Mouse (Mus musculus) urinary bladder, postnatal 25 days (tissue): Measurements from ENCODE around the gene Krt86.

ENCODE experiments used
- DNase-seq: peaks from one replicate; pipeline ENCODE4 v3.0.0; 2022; ENCODE audit warnings: low spot score

Krt86 gene

DNA sequence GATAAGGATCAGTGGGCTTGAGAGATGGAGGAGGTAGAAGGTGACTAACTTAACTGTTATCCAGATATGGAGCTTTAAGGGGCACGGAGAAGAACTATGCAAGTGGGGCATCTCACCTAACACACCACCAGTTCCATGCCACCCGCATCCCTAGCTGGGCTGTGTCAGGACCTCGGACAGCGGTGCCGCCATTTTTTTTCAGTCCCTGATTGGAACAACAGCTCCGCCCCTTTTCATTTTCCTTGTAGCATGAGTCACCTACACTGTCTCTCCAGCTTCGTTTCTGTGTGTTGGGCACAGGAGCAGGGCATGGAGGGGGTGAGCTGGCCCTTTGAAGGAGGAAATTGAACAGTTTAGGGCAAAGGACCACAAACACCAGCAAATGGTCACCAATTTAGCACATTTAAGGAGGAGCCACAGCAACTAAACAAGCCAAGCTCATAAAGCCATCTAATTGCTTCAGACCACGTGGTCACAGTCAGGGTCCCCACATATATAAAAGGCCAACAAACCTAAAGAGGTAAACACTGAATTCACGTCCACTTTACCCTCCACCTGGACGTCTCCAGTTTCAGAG lies at the start of gene Krt86:
Krt86 (plus strand) TSS at position 527 of the 577 bp plus-strand sequence.
- peak; percentile 41 for DNase-seq

DNA sequence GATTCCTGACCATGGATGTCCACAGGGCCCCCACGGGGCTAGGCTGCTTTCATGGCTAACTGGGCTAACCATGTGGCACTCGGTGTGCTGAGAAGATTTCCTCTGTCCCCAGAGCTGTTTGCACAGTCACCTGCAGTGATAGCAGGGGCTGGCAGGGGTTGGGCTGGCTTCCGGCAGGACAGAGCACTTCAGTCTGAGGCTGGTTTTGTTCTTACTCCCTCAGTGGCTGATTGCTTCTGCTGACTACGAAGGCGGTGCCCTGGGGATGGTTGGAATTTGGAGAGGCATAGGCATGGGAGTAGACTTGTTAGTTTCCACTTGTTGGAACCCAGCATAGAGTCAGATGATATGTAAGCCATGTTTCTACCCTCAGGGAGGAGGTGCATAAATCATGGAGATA lies 48.4 kb upstream of the Krt86 start:
- no peak for DNase-seq

DNA sequence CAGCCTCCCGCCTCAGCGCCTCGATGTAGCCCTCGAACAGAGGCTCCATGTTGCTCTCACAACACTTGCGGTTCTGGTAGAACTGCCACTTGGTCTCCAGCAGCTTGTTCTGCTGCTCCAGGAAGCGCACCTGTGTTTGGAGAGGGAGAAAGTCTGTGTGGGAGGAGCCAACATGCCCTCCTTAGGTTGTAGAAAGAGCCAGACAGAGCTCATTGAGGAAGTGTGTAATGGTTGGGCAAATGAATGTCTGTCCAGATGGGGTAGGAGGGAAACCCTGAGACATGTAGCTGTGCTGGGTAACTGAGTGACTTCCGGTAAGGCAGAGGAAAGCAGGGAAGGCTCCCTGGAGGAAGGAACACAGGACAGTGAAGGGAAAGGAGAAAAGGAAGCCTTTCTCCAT lies 36.7 kb upstream of the Krt86 start:
- DNase-seq, result no peak

DNA sequence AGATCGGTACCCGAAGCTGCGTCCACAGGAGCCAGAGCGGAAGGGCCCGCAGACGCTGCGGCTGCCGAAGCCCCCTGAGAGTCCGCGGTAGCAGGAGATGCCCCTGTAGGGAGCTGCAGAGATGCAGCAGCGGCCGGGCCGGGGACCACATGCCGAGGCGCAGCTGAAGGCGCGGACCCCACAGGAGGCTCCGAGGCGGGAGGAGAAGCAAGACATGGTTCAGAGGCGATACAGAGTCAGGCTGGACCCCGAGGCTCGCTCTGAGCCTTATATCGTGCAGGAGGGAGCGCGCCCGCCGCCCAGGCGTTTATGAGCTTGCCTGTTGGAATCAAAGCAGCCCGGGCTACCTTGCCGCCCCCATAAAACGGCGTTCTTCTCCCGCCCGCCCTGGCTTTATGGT lies 34.7 kb upstream of the Krt86 start, which contains the start of gene Krt87:
Krt87 (minus strand) TSS at position 250 of the 400 bp plus-strand sequence.
- DNase-seq, result no peak

DNA sequence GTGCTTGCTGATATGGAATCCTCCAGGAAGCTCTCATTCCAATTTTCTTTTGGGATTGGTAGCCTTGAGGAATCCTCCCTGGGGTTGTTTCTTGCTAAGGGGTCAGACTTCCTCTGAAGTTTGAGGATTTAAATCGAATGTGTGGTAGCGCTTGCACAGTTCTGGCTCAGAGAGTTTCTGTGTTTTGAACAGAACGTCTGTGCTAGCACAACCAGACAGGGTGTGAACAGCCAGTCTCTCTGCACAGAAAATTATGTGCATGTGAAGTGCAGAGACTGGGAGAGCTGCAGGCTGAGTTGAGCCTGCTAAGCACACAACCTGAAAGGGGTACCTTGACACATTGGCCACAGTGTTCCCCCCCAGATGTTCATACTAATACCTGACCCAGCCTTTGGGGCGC lies 32.4 kb upstream of the Krt86 start:
- no peak for DNase-seq

DNA sequence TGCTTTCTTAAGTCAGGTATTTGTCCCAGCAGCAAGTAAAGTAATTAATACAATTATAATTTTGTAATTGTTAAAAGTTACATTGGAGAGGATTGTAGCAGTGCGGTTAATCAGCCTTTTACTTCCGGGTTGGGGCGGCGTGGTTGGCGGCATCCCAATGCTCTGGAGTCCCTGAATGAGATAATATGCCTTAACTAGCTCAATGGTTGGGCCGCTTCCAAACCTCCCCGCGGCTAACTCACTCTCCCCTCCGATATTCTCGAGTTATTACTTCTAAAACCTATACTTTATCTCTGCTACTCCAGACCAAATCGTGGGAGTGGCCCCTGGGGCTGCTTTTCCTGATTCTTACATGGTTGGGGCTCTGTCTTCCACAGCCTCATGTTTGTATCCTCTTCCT lies 26.7 kb upstream of the Krt86 start:
- no peak for DNase-seq

DNA sequence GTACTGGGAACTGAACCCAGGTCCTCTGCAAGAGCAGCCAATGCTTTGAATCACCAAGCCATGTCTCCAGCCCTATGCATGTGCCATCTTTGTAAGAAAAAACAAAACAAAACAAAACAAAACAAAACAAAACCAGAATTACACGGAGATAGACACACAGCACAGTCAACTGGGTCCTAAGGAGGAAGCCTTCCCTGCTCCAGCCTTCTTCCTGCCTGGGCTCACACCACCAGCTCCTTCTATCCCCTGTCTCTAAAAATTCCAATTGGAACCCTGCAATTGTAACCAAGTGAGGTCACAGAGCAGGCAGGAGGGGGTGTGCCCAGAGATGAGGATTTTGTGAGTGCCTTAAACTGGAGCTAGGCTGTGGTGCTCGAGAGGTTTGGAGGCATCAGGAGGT lies 25.8 kb upstream of the Krt86 start, which contains the start of gene Krt88:
Krt88 (plus strand) TSS at position 301 of the 400 bp plus-strand sequence.
- no peak for DNase-seq

DNA sequence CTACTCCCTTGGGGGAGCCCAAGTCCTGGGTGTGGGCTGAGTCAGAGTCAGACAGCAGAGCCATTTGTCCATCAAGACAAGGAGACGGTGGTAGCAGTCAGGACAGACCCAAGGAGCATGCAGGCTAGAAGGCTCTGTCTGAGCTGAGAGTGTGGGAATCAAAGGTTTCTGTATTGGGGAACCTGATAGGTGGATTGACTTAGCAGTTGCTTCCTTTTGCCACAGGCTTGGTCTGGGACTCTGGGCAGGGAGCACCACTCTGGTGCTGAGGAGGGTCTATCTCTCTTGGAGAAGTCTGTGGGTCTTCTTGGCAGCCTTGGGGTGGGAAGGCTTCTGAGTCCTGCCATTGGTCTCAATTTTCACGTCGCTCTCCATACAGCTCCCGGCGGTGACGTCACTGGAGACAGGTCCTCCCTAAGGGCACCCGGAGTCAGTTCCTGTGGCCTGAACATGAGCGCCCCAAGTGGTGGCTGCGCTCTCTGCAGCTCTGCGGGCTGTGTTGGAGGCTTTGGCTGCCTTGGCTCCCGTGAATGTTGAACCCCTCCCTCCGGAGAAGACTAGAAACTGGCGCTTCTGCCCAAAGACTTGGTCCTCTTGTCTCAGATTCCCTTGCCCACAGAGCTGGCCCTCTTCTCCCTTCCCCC lies 20.1 kb upstream of the Krt86 start:
- DNase-seq, result peak; percentile 73

DNA sequence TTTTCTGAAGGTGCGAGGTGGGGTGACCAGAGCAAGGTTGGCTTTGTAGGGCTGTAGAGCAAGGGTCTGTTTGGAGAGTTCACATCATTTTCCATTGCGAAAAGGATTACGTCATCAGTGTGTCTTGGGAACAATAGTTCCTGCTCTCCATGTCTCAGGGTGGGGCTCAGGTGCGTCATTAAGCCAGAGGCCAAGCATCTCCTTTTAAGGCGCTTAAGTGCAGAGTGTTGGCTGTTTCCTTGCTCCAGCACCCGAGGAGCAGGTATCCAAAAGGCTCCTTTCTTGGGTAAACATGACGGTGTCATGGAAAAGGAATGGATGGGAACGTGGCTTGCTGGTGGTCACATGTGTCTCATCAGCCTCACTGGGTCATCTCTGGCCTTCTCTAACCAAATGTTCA lies 18.5 kb upstream of the Krt86 start:
- no peak for DNase-seq

DNA sequence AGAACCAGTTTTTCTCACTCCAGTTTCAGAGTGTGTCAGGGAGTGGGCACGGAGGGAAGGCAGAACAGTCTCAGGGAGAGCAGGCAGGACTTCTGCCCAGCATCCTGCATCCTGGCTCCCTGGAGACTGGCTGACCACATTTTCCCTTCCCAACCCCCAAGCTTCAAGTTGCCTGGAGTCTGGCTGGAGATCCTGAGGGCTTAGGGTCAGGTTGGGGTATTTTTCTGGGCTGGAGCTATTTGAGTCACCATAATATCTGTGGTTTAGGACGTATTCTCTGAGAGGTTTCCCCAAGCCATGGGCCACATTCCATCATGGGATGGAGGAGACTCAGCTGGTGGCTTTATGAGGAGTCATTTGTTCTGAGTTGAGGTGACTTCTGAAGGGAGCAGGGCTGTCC lies 18.0 kb upstream of the Krt86 start:
- DNase-seq, result no peak

DNA sequence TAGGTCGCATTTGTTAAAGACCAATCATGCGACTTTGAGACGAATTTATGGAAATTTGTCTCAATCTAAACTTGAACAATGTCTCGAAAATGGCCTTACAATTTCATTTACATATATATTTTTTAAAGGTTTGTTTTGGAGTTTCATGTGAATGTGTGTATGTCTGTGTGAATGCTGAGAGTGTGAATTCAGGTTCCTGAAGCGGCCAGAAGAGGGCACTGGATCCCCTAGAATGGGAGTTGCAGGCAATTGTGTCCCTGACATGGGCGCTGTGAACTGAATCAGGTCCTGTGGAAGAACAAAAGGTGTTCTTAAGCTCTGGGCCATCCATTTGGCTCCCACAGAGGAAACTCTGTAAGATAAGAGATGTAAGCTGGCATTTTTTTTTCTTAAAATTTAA lies 17.4 kb upstream of the Krt86 start:
- DNase-seq, result no peak

DNA sequence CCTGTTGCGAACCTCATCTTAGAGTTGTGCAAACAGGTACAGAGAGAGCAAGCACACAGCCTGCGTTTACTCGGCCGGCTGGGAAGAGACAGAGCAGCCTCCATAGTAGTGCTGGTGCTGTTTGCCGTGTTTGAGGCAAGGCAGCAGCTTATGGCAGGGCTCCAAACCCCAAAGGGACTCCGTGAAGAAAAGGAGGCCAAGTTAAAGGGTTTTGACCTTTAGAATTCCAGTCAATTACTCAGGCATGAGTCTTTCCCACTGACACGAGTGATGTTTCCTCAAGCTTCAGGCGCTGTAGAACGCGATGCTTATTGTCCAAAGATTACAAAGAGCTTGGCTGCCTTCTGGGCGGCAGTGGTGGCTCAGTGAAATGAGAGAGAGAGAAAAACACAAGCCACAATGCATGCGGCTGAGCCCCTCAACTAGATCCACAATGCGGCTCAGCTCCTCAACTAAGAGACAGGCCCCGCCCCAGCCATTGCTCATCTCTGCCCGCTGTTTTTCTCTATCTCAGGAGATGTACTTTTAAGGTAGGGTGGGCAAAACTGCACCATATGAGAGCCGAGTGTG lies 14.8 kb upstream of the Krt86 start:
- no peak for DNase-seq

DNA sequence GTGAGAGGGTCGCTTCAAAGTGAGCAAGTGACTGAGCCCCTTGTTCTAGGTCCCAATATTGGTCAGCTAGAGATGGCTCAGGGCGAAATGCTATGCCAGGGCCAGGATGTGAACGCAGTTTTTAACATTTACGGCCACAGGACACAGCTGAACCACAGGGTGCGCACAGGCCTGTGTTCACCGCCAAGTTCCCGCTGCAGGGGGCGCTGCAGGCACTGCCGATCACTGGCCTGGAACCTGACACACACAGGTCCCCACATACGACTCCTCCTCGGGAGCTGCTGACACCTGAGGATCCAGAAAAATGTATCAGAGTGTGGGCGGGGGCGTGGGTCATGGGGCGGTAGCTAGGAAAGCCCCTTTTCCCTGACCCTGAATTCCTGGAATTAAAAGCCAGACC lies 14.0 kb upstream of the Krt86 start:
- DNase-seq, result no peak

DNA sequence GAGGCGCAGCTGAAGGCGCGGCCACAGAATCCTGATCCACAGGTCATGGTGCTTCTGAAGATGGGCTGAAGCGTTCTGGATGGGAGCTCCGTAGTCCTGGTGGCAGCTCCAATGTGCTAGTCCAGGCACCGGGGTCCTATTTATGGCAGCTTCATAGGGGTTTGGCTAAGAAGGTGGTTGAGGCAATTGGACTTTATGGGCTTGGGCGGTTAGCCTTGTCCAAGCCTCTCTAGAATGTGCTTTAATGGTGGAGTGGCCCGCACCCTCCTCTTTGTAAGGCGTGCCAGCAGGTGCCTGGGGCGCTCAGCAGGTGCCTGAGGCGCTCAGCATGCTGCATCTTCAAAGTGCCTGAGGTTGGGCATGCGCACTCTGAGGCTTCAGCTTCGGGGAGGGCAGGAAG lies 9.6 kb upstream of the Krt86 start, which contains the start of gene Krt81:
Krt81 (minus strand) TSS at position 101 of the 400 bp plus-strand sequence.
- no peak for DNase-seq

DNA sequence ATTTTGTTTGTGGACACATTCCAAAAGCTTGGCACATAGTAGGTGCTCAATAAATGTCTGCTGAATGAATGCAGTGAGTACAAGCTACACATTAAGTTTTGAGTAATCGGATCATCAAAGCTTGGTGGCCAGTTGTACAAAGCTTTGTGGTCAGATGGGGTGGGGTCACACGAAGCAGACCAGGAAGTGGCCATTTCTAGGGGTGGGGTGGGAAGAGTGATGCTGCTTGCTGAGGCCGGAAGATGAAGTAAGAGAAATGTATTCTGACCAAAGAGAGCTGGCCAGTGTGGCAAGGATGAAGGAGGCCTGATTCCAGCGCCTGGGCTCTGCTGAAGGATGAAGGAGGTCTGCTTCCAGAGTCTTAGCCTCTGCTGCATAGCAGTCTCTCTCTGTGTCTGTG lies 4.2 kb upstream of the Krt86 start:
- DNase-seq, result no peak

DNA sequence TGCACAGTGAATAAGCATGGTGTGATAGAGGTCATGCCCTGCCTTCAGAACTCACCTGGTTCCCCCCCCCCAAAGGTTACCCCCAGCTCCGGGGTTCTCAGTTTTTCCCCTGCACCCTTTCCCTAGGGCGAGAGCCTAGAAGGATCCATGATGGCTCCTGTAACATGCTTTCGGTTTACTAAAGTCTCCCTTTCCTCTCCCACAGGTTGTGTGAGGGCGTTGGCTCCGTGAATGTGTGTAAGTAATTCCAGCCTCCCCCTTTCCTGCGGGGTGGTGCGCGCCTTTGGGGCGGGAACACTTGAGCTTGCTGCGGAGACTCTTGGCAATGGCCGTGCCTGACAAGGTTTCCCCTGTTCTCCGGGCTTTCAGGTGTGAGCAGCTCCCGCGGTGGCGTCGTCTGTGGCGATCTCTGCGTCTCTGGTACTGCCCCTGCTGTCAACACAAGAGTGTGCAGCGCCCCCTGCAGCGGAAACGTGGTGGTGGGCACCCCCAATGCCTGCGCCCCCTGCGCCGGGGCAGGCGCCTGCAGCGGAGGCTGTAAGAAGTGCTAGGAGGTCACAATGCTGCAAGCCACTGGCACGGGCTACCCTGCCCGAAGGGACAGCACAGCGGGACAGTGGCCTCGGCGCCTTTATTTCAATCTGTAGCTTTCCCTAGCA lies 5.9 kb downstream of the Krt86 start:
- DNase-seq, result peak; percentile 29

DNA sequence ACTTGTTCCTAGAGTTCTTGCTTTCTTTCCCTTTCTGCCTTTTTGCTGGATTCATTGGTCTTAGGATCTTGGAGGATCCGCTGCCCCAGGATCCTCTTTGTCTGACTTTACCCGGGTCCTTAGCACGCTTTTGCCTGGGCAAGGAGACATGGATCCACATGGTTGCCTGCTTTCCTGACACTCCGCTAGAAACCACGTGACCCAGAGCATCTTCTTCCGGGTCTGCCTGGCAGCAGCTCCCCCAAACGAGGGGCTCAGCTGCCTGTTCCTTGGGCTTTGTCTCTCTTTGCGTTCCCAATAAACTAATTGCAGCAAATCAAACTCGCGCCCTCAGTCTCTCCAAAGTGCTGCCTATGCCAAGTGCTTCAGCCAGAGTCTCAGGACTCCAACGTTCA lies 6.4 kb downstream of the Krt86 start:
- no peak for DNase-seq

DNA sequence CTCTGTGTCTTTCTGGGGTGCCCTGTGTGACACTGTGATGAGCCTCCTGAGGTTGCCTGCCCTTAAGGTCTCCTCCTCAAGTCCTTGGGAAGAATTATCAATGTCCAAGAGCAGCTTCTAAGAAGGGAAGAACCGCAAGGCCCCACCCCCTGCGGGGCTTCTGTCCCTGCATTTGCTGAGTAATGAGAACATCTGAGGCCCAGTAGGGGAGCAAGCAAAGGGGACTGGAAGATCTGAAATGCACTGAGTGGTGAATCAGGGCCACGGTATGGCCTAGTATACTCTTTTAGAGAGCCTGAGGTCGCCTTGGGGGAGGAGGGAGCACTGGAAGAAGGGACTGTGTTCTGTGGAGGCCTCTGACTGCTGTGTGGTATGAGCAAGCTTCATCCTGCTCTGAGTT lies 8.8 kb downstream of the Krt86 start:
- DNase-seq, result no peak

DNA sequence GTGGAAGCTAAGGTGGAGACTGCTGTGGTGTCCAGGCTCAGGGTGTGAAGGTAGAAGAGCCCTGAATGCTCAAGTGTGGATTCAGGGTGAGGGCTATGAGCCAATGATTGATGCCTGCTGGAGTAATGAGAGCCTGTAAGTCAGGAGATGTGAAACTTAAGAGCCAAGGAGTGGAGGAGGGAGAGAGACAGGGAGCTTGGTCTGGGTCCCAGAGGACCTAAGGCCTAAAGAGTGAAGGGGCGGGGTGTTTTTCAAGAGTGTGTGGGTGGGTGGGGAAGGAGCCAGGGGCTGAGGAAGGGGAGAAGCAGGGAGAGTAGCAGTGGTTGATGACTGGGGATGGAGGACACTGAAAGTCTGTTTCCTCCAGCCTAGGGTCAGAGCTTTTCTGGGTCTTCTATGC lies 10.4 kb downstream of the Krt86 start:
- no peak for DNase-seq

DNA sequence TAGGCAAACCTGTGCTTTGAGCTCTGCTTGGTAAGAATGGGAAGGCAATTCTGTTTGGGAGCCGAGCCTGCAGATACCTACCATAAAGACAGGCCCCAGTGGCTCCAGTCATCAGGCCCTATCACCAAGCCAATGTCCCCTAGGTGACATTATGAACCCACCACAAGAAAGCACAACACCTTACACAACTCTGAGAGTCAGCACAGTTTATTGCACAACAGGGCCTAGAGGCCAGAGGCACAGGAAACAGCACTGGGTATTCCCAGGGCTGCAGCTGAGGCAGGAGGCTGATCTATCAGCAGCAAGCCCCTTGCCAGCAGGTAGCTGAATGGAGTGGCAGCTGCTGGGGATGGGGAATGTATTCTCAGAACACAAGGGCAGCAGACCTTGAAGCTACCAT lies 11.7 kb downstream of the Krt86 start:
- DNase-seq, result no peak

DNA sequence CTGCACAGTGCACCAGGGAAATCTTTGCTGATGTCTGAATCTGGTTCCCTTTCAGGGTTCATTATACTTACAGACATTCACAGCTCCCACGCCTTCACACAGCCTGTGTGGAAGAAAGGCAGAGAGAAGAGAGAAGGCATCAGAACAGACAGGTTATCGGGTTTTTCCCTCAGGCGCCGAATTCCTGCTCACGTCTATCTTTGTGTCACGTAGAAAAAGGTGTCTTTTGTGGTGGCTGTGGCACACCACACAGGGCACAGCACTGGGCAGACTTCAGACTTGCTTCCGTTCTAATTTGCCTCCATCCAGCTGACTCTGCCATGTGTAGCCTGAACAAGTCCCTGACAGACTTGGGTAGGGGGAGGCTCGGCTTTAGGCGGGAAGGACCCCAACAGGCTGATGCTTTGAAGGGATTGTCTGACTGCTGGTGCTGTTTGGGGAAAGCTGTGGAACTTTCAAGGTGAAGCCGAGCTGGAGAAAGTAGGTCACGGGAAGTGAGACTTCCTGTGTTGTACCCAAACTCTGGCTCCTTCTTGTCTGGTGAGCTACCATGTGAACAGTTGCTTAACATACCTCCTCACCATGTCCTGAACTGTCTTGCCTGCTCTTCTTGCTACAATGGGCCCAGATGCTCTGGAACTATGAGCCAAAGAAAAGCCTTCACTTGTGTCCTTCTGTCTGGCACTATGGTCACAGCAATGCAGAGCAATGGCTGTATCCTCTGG lies 12.8 kb downstream of the Krt86 start:
- DNase-seq, result no peak

DNA sequence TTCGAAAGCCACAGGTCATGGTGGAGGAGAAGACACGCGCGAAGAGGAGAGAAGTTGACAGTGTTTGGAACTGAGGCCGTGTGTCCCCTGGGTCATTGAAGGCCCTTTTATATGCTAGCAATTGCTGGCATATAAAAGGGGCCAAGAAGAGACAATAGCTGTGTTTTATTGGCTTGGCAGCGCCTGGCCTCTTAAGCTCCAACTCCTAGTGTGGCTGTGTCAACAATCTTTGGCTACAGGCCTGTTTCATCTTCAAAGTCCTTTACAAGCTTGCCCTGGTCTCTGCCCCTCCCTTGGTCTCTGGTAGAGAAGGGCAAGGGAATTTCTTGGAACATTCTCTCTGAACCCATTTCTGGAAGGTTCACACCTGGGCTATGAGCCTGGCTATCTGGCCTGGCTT lies 18.2 kb downstream of the Krt86 start, which contains the start of gene Krt83:
Krt83 (minus strand) TSS at position 82 of the 400 bp plus-strand sequence.
- DNase-seq, result no peak
